Mouse (Mus musculus): Measurements from ENCODE around the gene Glyctk. TPM values are rescaled to one million over a fixed set of nuclear protein-coding genes. Genes with fewer than 3 reads are reported as not detected.

The Glyctk gene
- total RNA-seq (2021): 1 to 10 TPM; 4.2 to 4.8 TPM

GRCm38 (mm10) chr9:106158037-106158491 lies at the start of gene Glyctk:
Glyctk (minus strand) TSS chr9:106158138.
- no peak for DNase-seq

DNA sequence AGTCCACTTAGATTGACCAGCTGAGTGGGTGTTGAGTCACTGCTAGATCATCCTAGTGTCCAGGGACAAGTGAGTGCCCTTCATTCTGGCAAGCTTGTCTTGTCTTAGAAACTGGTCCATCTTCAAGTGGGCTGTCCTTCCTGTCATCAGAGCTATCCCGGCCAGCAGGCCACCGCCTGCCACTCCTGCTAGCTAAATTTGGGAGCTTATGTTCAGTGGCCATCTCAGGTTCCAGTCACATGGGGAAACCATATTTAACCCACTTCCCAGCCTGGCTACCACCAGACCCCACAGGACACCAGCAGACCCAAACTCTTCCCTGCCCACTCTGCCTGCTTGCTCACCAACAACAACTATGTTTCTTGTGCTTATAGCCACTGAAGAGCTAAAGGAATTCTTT lies 48.6 kb upstream of the Glyctk start:
- no peak for DNase-seq

GRCm38 (mm10) chr9:106205713-106206290 lies 47.9 kb upstream of the Glyctk start:
- DNase-seq: no peak

- no peak for DNase-seq
These were observed 46.3 kb upstream of the Glyctk start for GRCm38 (mm10) chr9:106203990-106204851.

GRCm38 (mm10) chr9:106202819-106203636 lies 45.1 kb upstream of the Glyctk start, which contains the start of gene Twf2:
Twf2 (plus strand) TSS chr9:106203108.
- DNase-seq: peak; percentile 90 to 92

- DNase-seq: no peak
These were observed 44.0 kb upstream of the Glyctk start for GRCm38 (mm10) chr9:106201895-106202294.

DNA sequence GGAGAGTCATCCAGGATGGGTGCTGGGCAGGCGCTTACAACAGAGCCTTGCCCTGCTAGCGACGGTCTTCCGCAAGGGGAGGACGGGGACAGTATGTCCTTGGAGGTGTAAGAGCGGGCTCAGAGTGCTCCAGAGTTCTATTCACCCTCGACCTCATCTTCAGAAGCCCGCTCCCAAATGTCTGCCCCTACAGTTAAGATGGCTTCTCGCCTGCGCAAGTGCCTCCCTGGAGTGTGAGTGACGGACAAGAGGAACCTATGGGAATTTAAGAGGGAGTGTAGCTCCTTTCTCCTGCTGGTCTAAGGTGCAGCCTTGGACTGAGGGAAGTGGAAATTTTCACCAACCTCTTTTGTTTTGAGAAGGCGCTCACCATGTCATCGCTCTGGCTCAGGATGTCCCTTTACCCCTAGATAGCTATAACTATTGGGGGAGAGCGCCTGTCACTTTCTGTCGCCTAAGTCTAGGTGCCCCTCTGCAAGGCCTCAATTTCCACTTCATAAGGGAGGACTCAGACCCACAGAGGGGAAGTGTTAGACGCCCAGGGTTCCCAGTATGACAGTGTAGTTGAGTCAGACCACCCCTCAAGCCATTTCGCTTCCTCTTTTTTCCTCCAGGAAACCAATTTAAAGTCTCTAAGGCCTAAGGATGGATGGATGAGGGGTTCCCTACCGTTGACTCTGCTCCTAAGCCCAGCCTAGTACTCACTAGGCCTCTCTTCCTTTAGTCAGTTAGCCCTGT lies 41.8 kb upstream of the Glyctk start, which contains the start of gene Ppm1m:
Gene Ppm1m (minus strand): TSS at position 212 of the 738 bp plus-strand sequence.
- no peak for DNase-seq

- DNase-seq: peak in 1 of 2 experiments; percentile 54
These were observed 41.1 kb upstream of the Glyctk start for GRCm38 (mm10) chr9:106198962-106199458.

GRCm38 (mm10) chr9:106197732-106198131 lies 39.8 kb upstream of the Glyctk start:
- no peak for DNase-seq

DNA sequence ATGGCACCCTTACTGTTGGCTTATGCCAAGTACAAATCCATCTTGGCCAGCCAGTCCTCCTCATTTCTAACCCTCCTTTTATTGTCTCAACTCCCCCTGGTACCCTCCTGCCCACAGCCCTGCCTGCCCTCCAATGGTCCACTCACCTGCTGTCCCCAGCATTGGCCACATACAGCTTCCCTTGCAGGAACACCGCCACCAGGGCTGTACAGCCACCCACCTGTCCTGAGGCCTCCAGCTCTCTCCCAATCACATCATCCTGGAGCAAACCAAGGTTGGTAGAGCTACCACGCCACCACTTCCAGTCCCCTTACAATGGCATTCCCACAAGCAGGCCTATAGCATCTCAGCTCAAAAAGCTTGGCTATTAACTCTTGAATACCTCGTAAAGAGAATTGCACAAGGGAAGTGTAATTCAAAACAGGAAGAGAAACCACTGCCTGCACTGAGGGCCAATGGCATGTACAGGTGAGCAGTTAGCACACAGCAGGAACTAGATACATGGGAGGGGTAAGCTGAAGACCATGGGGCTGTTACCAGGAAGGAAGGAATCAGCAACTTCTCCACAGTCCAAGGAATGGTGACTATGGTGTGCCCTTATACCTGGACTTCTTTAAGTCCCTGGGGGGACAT lies 39.3 kb upstream of the Glyctk start:
- no peak for DNase-seq

GRCm38 (mm10) chr9:106195693-106196092 lies 37.8 kb upstream of the Glyctk start:
- no peak for DNase-seq

GRCm38 (mm10) chr9:106193930-106194807 lies 36.2 kb upstream of the Glyctk start:
- peak in 1 of 2 experiments; percentile 30 for DNase-seq

DNA sequence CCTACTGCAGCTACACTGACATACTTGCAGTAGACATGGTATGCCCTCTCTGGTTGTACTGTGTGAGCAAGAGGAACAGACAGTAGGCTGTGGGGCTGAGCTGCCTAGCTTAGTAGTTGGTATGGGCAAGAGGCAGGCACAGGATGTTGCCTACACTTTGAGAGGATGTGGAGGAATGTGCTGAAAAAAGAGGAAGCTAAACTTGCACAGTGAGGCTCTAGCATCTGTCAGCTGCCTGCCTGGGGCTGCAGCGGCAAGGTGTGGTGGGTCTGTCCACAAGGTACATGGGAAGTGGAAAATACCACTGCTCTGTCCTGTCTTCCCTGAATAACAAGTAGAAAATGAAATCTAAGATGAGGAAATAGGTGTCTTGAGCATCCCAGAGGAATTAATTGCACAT lies 35.1 kb upstream of the Glyctk start:
- no peak for DNase-seq

GRCm38 (mm10) chr9:106192024-106192423 lies 34.1 kb upstream of the Glyctk start:
- no peak for DNase-seq

GRCm38 (mm10) chr9:106191355-106191754 lies 33.4 kb upstream of the Glyctk start:
- DNase-seq: no peak

DNA sequence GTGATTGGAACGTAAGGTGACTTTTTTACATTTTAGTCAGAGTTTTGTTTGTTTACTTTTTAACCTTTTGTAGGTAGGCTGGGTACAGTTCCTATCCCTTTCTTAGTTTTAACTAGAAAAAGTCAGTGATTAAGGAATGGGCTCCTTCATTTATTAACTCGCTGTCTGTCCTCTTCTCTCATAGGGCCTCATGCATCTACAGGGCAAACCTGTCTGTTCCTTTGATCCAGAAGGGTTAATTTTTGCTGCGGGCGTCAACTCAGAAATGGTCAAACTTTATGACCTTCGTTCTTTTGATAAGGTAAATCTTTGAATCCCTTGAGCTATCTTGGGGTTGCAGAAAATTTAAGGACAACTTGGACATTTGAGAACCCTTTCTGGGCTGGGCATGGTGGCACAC lies 26.1 kb upstream of the Glyctk start:
- DNase-seq: no peak

DNA sequence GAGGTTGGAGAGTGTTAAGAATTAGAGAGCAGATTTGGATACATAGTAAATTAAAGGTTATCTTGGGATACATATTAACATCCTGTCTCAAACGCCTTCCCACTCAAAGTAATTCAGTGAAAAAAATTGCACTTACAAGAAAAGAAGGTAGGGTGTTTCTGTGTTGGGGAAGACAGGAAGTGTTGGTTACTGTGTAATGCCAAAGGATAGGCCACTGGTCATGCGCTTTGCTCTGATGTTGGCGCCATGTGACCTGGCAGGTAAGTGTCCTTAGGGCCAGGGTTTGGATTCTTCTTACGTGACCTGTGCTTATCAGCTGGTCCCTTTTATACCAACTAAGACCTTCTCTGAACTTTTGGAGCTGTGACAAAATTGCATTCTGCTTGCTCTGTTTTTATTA lies 24.2 kb upstream of the Glyctk start:
- no peak for DNase-seq

GRCm38 (mm10) chr9:106179964-106180363 lies 22.0 kb upstream of the Glyctk start:
- no peak for DNase-seq

DNA sequence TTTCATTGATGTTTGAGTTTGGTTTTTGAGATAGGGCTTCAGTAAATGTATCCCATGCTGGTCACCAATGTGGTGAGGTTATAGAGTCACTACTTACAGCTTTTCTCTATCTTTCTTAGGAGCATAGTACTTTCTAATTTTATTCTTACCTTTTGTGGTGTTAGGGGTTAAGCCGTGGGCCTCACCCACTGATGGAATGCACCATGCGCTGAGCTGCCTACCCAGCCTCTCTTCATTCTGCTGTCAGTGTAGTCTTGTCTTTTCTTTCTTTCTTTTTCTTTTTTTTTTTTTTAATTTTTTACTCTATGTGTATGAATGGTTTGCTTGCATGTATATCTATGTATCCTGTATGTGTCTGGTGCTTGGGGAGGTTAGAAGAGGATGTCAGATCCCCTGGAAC lies 21.5 kb upstream of the Glyctk start:
- DNase-seq: no peak

DNA sequence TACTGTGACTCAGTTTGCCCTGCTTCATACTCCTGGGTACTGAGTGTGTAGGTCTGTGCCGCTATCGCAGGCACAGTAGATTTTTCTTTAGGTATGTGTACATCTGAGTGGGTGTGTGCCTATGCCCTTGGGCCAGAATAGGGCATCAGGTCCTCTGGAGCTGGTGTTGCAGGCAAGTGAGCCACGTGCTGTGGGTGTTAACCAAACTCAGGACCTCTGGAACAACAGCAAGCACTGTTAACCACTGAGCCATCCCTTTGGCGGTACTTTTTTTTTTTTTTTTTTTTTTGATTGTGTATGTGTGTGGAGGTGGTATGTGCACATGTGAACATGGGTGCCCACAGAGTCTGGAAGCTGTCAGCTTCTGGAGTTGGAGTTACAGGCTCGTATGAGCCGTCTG lies 19.9 kb upstream of the Glyctk start:
- no peak for DNase-seq

Measured in layer of hippocampus, postnatal 36 days (tissue).